Mouse (Mus musculus): ENCODE data around the gene Zdhhc17. TPM values are rescaled to one million over a fixed set of nuclear protein-coding genes. Genes with fewer than 3 reads are reported as not detected.

Gene Zdhhc17
- polyA plus RNA-seq, 1 experiment from 2014 or later, result 16.8 TPM

DNA sequence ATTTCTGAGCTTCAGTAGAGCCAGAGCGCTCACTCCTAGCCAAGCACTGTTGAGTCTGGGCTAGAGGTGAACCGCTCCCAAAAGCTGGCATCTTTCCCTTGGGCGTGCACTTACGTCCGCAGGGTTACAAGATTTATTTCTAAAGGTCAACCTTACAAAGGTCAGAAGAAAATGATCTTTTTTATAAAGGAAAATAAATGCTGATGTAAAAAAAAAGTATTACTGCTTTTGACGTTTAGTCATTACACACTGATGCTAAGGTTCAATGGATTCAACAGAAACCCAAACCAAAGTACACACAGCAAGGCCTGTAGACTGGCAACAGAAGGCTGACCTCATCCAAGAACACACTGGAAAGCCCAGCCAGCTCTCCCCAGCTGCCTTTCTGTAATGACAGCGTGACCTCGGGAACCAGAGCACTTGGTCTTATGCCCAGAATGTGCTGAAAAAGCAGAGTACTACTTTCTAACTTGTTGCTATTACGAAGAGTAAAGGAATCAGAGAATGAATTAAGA, 56.9 kb downstream of the Zdhhc17 start:
- WGBS, result 49% methylated on average over 9 of the region's 9 CpGs
- DNase-seq (ENCODE audit: low spot score), result peak; percentile 94
- ATAC-seq, result peak; percentile 96
- Histone ChIP-seq H3K27ac (ENCODE audit: low read length) (0 out of 2 replicates have a peak overlapping the region, but pooled peaks have one; percentile 27), H3K27me3 (replicated peaks; ENCODE audit: insufficient read depth, low read length) (no peaks in the 10 kb centered on the region), H3K36me3 (ENCODE audit: insufficient read depth, low read length) (peaks cover 10% of the 10 kb centered on the region; the same call in 1 of the 2 replicates), H3K9me3 (ENCODE audit: low read length) (no peaks in the 10 kb centered on the region), H3K4me1 (ENCODE audit: insufficient read depth, low read depth, low read length) (no peaks in the 10 kb centered on the region), H3K4me2 (replicated peaks; ENCODE audit: low read depth, low read length) (no peak overlapping the region), H3K9ac (replicated peaks; ENCODE audit: low read depth) (no peak overlapping the region), H3K4me3 (ENCODE audit: low read depth, low read length) (no peak overlapping the region)
- TF ChIP-seq EP300 (IDR thresholded peaks at IDR 0.05) (no peak), CTCF (IDR thresholded peaks at IDR 0.05) (no peak)

DNA sequence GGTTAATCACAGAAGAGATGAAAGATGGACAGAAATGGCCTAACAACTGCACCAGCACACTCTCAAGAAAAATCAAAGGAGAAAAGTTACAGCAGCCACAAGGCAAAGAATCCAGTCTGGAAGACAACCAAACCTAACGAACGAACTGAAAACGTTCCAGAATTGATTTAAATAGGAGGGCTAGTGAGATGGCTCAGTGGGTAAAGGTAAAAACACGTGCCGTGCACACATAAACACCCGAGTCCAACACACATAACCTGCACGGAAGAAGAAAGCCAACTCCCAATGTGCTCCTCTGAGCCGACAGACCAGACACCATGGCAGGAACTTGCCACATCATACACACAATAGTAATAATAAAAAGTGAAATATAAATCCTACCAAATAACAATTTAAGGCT, 57.7 kb downstream of the Zdhhc17 start:
- Histone ChIP-seq H3K9me3 (ENCODE audit: low read length) (no peaks in the 10 kb centered on the region), H3K27me3 (replicated peaks; ENCODE audit: insufficient read depth, low read length) (no peaks in the 10 kb centered on the region), H3K4me1 (ENCODE audit: insufficient read depth, low read depth, low read length) (no peaks in the 10 kb centered on the region), H3K27ac (ENCODE audit: low read length) (no peak overlapping the region), H3K9ac (replicated peaks; ENCODE audit: low read depth) (no peak overlapping the region), H3K4me3 (ENCODE audit: low read depth, low read length) (no peak overlapping the region), H3K36me3 (ENCODE audit: insufficient read depth, low read length) (peaks cover 8% of the 10 kb centered on the region; the same call in 1 of the 2 replicates), H3K4me2 (replicated peaks; ENCODE audit: low read depth, low read length) (no peak overlapping the region)
- ATAC-seq, result no peak
- TF ChIP-seq CTCF (IDR thresholded peaks at IDR 0.05) (no peak), EP300 (IDR thresholded peaks at IDR 0.05) (no peak)
- DNase-seq (ENCODE audit: low spot score), result no peak
- 78% methylated on average over 8 of the region's 8 CpGs for WGBS

DNA sequence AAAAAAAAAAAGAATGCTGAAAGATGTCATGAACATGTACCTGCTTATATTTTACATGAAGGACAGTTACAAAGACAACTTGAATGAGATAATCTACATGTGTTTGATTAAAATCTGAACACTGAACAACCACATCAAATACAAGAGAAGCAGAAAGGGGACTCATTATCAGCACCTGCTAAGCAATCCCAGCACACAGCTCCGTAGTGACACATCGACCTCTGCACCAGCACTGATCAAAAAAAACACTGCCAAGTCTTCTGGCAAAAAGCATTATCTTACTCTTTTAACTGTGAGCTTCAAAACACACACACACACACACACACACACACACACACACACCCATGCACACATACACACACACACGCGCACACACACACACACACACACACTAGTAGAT, 58.2 kb downstream of the Zdhhc17 start:
- TF ChIP-seq CTCF (IDR thresholded peaks at IDR 0.05) (no peak), EP300 (IDR thresholded peaks at IDR 0.05) (no peak)
- Histone ChIP-seq H3K9ac (replicated peaks; ENCODE audit: low read depth) (no peak overlapping the region), H3K9me3 (ENCODE audit: low read length) (no peaks in the 10 kb centered on the region), H3K27me3 (replicated peaks; ENCODE audit: insufficient read depth, low read length) (no peaks in the 10 kb centered on the region), H3K4me2 (replicated peaks; ENCODE audit: low read depth, low read length) (no peak overlapping the region), H3K4me3 (ENCODE audit: low read depth, low read length) (no peak overlapping the region), H3K36me3 (ENCODE audit: insufficient read depth, low read length) (peaks cover 8% of the 10 kb centered on the region; the same call in 1 of the 2 replicates), H3K27ac (ENCODE audit: low read length) (no peak overlapping the region), H3K4me1 (ENCODE audit: insufficient read depth, low read depth, low read length) (no peaks in the 10 kb centered on the region)
- no peak for DNase-seq (ENCODE audit: low spot score)
- ATAC-seq, result no peak
- WGBS, result 72% methylated on average over 4 of the region's 4 CpGs

DNA sequence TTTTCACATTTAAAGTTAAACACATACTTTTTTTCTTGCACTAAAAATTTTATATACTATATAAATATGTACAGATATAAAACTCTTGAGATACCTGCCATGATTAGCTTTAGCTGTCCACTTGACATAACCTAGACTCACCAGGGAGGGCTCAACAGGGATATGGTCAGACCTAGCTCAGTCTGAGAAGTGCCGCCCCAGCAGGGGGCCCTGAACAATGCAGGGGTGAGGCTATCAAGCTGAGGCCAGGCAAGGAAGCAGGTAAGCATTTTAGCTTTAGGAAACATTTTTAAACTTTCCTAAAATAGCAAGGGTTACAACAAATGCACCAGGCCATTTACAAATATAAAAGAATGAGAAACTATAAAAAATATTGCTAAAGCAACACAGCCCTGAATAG, 58.8 kb downstream of the Zdhhc17 start:
- Histone ChIP-seq H3K36me3 (ENCODE audit: insufficient read depth, low read length) (peaks cover 8% of the 10 kb centered on the region; the same call in 1 of the 2 replicates), H3K4me3 (ENCODE audit: low read depth, low read length) (no peak overlapping the region), H3K27ac (ENCODE audit: low read length) (no peak overlapping the region), H3K9ac (replicated peaks; ENCODE audit: low read depth) (no peak overlapping the region), H3K4me2 (replicated peaks; ENCODE audit: low read depth, low read length) (no peak overlapping the region), H3K9me3 (ENCODE audit: low read length) (no peaks in the 10 kb centered on the region), H3K4me1 (ENCODE audit: insufficient read depth, low read depth, low read length) (no peaks in the 10 kb centered on the region), H3K27me3 (replicated peaks; ENCODE audit: insufficient read depth, low read length) (no peaks in the 10 kb centered on the region)
- no peak for TF ChIP-seq EP300 (IDR thresholded peaks at IDR 0.05)
- no peak for TF ChIP-seq CTCF (IDR thresholded peaks at IDR 0.05)
- ATAC-seq (no peak), DNase-seq (ENCODE audit: low spot score) (no peak)
- 83% methylated on average over 1 of the region's 1 CpGs for WGBS

DNA sequence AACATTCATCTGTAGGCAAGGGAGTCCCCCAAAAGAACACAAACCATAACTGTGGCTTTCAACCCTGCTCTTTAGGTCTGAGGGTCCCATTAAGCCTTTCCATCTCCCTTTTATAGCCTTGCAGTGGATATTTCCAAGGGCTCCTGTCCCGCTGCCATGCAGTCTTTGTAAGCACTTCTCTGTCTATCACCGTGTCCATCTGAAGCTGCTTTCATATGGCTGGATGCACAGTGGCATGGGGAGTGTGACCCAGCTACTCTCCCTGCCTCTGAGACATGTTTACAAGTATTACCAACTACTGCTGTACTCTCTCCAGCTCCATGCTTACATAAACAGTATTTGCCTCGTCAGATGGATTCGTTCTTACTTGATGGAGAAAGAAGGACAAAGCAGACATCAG, 62.4 kb downstream of the Zdhhc17 start:
- Histone ChIP-seq H3K36me3 (ENCODE audit: insufficient read depth, low read length) (no peaks in the 10 kb centered on the region), H3K4me3 (ENCODE audit: low read depth, low read length) (no peak overlapping the region), H3K9me3 (ENCODE audit: low read length) (no peaks in the 10 kb centered on the region), H3K9ac (replicated peaks; ENCODE audit: low read depth) (no peak overlapping the region), H3K27me3 (replicated peaks; ENCODE audit: insufficient read depth, low read length) (no peaks in the 10 kb centered on the region), H3K27ac (ENCODE audit: low read length) (no peak overlapping the region), H3K4me2 (replicated peaks; ENCODE audit: low read depth, low read length) (no peak overlapping the region), H3K4me1 (ENCODE audit: insufficient read depth, low read depth, low read length) (no peaks in the 10 kb centered on the region)
- WGBS, result 79% methylated on average over 4 of the region's 4 CpGs
- no peak for DNase-seq (ENCODE audit: low spot score)
- TF ChIP-seq CTCF (IDR thresholded peaks at IDR 0.05) (no peak), EP300 (IDR thresholded peaks at IDR 0.05) (no peak)
- ATAC-seq, result no peak

DNA sequence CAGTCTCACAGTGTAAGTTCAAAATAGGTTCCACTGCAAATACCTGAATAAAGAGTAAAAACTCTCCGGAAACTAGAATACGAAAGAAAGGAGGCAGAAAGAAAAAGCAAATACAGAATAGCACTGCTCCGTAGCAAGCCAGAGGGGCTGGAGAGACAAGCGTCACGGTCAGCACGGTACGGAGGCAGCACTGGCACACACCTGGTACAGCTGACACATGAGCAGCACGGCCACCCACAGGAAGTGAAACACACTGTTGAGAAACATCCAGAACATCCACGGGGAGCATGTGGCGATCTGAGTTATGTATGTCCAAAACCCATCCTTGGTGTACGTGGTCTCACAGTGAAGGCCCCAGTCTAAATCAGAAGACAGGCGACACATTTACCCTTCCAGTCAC, 64.0 kb downstream of the Zdhhc17 start:
- ATAC-seq, result no peak
- 78% methylated on average over 12 of the region's 12 CpGs for WGBS
- DNase-seq (ENCODE audit: low spot score), result no peak
- Histone ChIP-seq H3K27ac (ENCODE audit: low read length) (no peak overlapping the region), H3K4me1 (ENCODE audit: insufficient read depth, low read depth, low read length) (no peaks in the 10 kb centered on the region; the same call in 1 of the 2 replicates), H3K36me3 (ENCODE audit: insufficient read depth, low read length) (no peaks in the 10 kb centered on the region; the same call in 1 of the 2 replicates), H3K9ac (replicated peaks; ENCODE audit: low read depth) (no peak overlapping the region), H3K4me3 (ENCODE audit: low read depth, low read length) (no peak overlapping the region), H3K4me2 (replicated peaks; ENCODE audit: low read depth, low read length) (no peak overlapping the region), H3K27me3 (replicated peaks; ENCODE audit: insufficient read depth, low read length) (no peaks in the 10 kb centered on the region), H3K9me3 (ENCODE audit: low read length) (no peaks in the 10 kb centered on the region)
- TF ChIP-seq EP300 (IDR thresholded peaks at IDR 0.05) (no peak), CTCF (IDR thresholded peaks at IDR 0.05) (no peak)

DNA sequence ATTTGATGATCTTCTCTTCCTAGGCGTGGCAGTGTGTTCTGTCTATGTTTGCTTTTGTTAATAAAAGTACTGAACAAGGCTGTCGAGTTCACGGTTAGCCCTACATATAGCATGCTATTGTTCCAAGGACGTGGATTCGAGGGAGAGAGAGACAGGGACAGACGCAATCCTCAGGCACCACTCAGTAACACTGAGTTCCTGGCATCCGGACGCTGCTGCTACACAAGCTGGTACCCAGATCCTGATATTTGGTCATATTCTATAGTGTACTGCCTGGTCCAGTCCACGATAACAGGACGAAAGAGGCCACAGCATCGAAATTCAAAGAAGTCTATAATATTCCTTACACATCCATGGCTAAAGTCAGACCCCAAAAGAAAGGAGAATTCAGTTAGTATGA, 65.8 kb downstream of the Zdhhc17 start:
- Histone ChIP-seq H3K27ac (ENCODE audit: low read length) (no peak overlapping the region), H3K4me2 (replicated peaks; ENCODE audit: low read depth, low read length) (no peak overlapping the region), H3K9ac (replicated peaks; ENCODE audit: low read depth) (no peak overlapping the region), H3K9me3 (ENCODE audit: low read length) (no peaks in the 10 kb centered on the region), H3K4me1 (ENCODE audit: insufficient read depth, low read depth, low read length) (no peaks in the 10 kb centered on the region; the same call in 1 of the 2 replicates), H3K36me3 (ENCODE audit: insufficient read depth, low read length) (no peaks in the 10 kb centered on the region; the same call in 1 of the 2 replicates), H3K4me3 (ENCODE audit: low read depth, low read length) (no peak overlapping the region), H3K27me3 (replicated peaks; ENCODE audit: insufficient read depth, low read length) (no peaks in the 10 kb centered on the region)
- TF ChIP-seq CTCF (IDR thresholded peaks at IDR 0.05), result no peak
- TF ChIP-seq EP300 (IDR thresholded peaks at IDR 0.05), result no peak
- ATAC-seq, result no peak
- no peak for DNase-seq (ENCODE audit: low spot score)
- WGBS, result 89% methylated on average over 11 of the region's 11 CpGs

Measured in lung, postnatal 0 days (tissue).